11 mouse cellular contexts compared by ENCODE assay signal in the genomic region with DNA sequence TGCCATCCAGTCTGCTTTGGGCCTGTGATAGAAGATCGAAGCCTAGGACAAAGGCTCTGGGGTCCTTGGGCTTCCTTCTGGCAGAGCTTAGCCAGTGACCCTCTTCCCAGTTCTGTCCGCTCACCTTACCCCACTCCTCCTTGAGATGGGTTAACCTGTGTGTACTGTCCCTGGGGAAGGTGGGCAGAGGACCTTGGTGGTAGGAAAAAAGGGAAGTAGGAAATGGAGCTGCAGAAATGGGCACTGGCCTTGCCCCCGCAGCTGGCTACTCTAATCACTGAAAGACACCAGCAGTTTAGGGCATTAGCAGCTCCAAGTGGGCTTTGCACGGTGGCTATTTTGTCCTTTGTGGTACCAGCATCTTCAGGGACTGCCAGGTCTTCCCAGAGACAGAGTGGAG. TPM values are rescaled to one million over a fixed set of nuclear protein-coding genes. Genes with fewer than 3 reads are reported as not detected.
DNase-seq lines count a peak whose midpoint lies in the region; ATAC-seq lines count a peak whose summit lies in the region.
"Had no signal": no experiment of that assay in that cellular context is flagged by ENCODE, and none has a peak within 500 bp of the region (broad histone marks: within the 10 kb centered on the region; RNA-seq: fewer than 3 reads in every experiment).

No protein-coding gene starts in this region.

- no peak for DNase-seq in heart, postnatal 25 days (ENCODE audit: low spot score)
- no peak for DNase-seq in midbrain, embryonic 10.5 days (ENCODE audit: low spot score)
- DNase-seq in midbrain, embryonic 14.5 days: no peak
- no peak for DNase-seq in intestine, embryonic 14.5 days (ENCODE audit: low spot score)
- peak; percentile 42 for DNase-seq in splenic B cell, adult 2 months (ENCODE audit: low read depth, low spot score)
- DNase-seq in gastrocnemius, postnatal 36 days: no peak
- no peak for DNase-seq in left cerebral cortex, postnatal 4 days

- peak overlapping the region; percentile 39 for H3K9ac ChIP-seq in heart, embryonic 11.5 days (ENCODE audit: low read depth, low read length)
- H3K9ac ChIP-seq in midbrain, embryonic 14.5 days (replicated peaks; ENCODE audit: low read length): no peak overlapping the region; the same call in 1 of the 2 replicates
- no peak overlapping the region for H3K9ac ChIP-seq in intestine, embryonic 14.5 days (ENCODE audit: low read length)

- 72% methylated on average over 4 of the region's 4 CpGs for WGBS in heart, embryonic 11.5 days (ENCODE audit: insufficient replicate concordance)
- 78% methylated on average over 4 of the region's 4 CpGs for WGBS in midbrain, embryonic 10.5 days
- 85% methylated on average over 4 of the region's 4 CpGs for WGBS in midbrain, embryonic 14.5 days
- 75% methylated on average over 4 of the region's 4 CpGs for WGBS in intestine, embryonic 14.5 days

- H3K27ac ChIP-seq in heart, embryonic 11.5 days (ENCODE audit: low read depth, low read length): no peak overlapping the region
- peak overlapping the region; percentile 52 for H3K27ac ChIP-seq in midbrain, embryonic 10.5 days (replicated peaks)
- no peak overlapping the region for H3K27ac ChIP-seq in midbrain, embryonic 14.5 days (replicated peaks; ENCODE audit: low read depth, low read length)
- 0 out of 2 replicates have a peak overlapping the region, but pooled peaks have one; percentile 16 for H3K27ac ChIP-seq in intestine, embryonic 14.5 days (ENCODE audit: low read depth)

- H3K4me1 ChIP-seq in heart, embryonic 11.5 days (ENCODE audit: control insufficient read depth, insufficient read depth, low read length): peaks cover 9% of the 10 kb centered on the region; the same call in 1 of the 2 replicates
- H3K4me1 ChIP-seq in midbrain, embryonic 10.5 days: peaks cover 24% of the 10 kb centered on the region
- H3K4me1 ChIP-seq in midbrain, embryonic 14.5 days (ENCODE audit: control insufficient read depth, insufficient read depth, low read length): no peaks in the 10 kb centered on the region
- peaks cover 10% of the 10 kb centered on the region; the same call in 1 of the 2 replicates for H3K4me1 ChIP-seq in intestine, embryonic 14.5 days (replicated peaks; ENCODE audit: control insufficient read depth, insufficient read depth, low read length)

- H3K27me3 ChIP-seq in heart, embryonic 11.5 days (ENCODE audit: control insufficient read depth, insufficient read depth, low read length): no peaks in the 10 kb centered on the region
- H3K27me3 ChIP-seq in midbrain, embryonic 10.5 days (ENCODE audit: low read depth, poor library complexity, severe bottlenecking): 0 out of 2 replicates have a peak, but pooled peaks cover 6% of the 10 kb centered on the region
- no peaks in the 10 kb centered on the region for H3K27me3 ChIP-seq in midbrain, embryonic 14.5 days (ENCODE audit: control insufficient read depth, insufficient read depth, low read length)
- no peaks in the 10 kb centered on the region for H3K27me3 ChIP-seq in intestine, embryonic 14.5 days (replicated peaks; ENCODE audit: control insufficient read depth, insufficient read depth, low read length)
- H3K27me3 ChIP-seq in splenic B cell, adult 2 months (ENCODE audit: control insufficient read depth, insufficient read depth, low read length, poor library complexity, severe bottlenecking): no peaks in the 10 kb centered on the region

- no peak overlapping the region for H3K4me3 ChIP-seq in heart, embryonic 11.5 days (ENCODE audit: low read depth, low read length)
- H3K4me3 ChIP-seq in midbrain, embryonic 10.5 days: no peak overlapping the region
- no peak overlapping the region for H3K4me3 ChIP-seq in midbrain, embryonic 14.5 days (replicated peaks; ENCODE audit: low read depth, low read length)
- H3K4me3 ChIP-seq in intestine, embryonic 14.5 days (ENCODE audit: low read depth, low read length): no peak overlapping the region

- no peak for ATAC-seq in heart, embryonic 11.5 days (replicated peaks; ENCODE audit: insufficient number of reproducible peaks, low FRiP score, low TSS enrichment)
- no peak for ATAC-seq in midbrain, embryonic 14.5 days (ENCODE audit: low FRiP score, low TSS enrichment)
- no peak for ATAC-seq in intestine, embryonic 14.5 days (replicated peaks; ENCODE audit: low FRiP score, low TSS enrichment, low read depth)

- no peaks in the 10 kb centered on the region for H3K9me3 ChIP-seq in heart, embryonic 11.5 days (replicated peaks; ENCODE audit: control insufficient read depth, low read length)
- no peaks in the 10 kb centered on the region for H3K9me3 ChIP-seq in midbrain, embryonic 10.5 days (replicated peaks)
- H3K9me3 ChIP-seq in midbrain, embryonic 14.5 days (ENCODE audit: control insufficient read depth, low read length): no peaks in the 10 kb centered on the region
- no peaks in the 10 kb centered on the region for H3K9me3 ChIP-seq in intestine, embryonic 14.5 days (ENCODE audit: control insufficient read depth, low read length)

- 0 out of 2 replicates have a peak, but pooled peaks cover 2% of the 10 kb centered on the region for H3K36me3 ChIP-seq in heart, embryonic 11.5 days (ENCODE audit: control insufficient read depth, insufficient read depth, low read length)
- peaks cover 24% of the 10 kb centered on the region for H3K36me3 ChIP-seq in midbrain, embryonic 10.5 days
- H3K36me3 ChIP-seq in midbrain, embryonic 14.5 days (ENCODE audit: control insufficient read depth, insufficient read depth, low read length): peaks cover 20% of the 10 kb centered on the region
- H3K36me3 ChIP-seq in intestine, embryonic 14.5 days (ENCODE audit: control insufficient read depth, insufficient read depth, low read length): peaks cover 8% of the 10 kb centered on the region; the same call in 1 of the 2 replicates
- H3K36me3 ChIP-seq in splenic B cell, adult 2 months (ENCODE audit: control insufficient read depth, insufficient read depth, low read length, poor library complexity, severe bottlenecking): peaks cover 14% of the 10 kb centered on the region

- H3K4me2 ChIP-seq in heart, embryonic 11.5 days: no peak overlapping the region
- no peak overlapping the region for H3K4me2 ChIP-seq in midbrain, embryonic 14.5 days (ENCODE audit: low read length)
- H3K4me2 ChIP-seq in intestine, embryonic 14.5 days (ENCODE audit: low read length): no peak overlapping the region

- intact Hi-C loops in heart, postnatal 25 days (cut with DNase I): no loop called here
- intact Hi-C loops in gastrocnemius, postnatal 36 days (cut with DNase I): no loop called here
- intact Hi-C loops in left cerebral cortex, postnatal 4 days (cut with DNase I): no loop called here

RNA-seq across cellular contexts. Expression of a gene that starts 12.6 kb away (rescaled TPM):
- polyA plus RNA-seq in heart, embryonic 11.5 days (2014; fragmentation: Nextera tagmentation; extraction: Ambion mirVana): 1.1 TPM in 2 replicates
- 1 to 10 TPM; 3.5 to 4.1 TPM for total RNA-seq in heart, postnatal 25 days (2021)
- polyA plus RNA-seq in midbrain, embryonic 10.5 days (2016; fragmentation: Nextera tagmentation; extraction: Ambion mirVana): 0.30 and 0.46 TPM in 2 replicates
- polyA plus RNA-seq in midbrain, embryonic 14.5 days (2014; fragmentation: Nextera tagmentation; extraction: Ambion mirVana): 0.22 and 0.46 TPM in 2 replicates
- polyA plus RNA-seq in intestine, embryonic 14.5 days (2014; fragmentation: Nextera tagmentation; extraction: Ambion mirVana): 0.81 and 1.2 TPM in 2 replicates
- total RNA-seq in gastrocnemius, postnatal 36 days (2021): 1 to 10 TPM; 1.9 to 3.0 TPM
- under 1 TPM; 0.58 to 0.60 TPM for total RNA-seq in left cerebral cortex, postnatal 4 days (2021)

RNA-seq across cellular contexts. Expression of a gene that starts 30.1 kb away (rescaled TPM):
- 53.4 and 55.4 TPM in 2 replicates for polyA plus RNA-seq in heart, embryonic 11.5 days (2014; fragmentation: Nextera tagmentation; extraction: Ambion mirVana)
- 10 to 100 TPM; 21.1 to 22.0 TPM for total RNA-seq in heart, postnatal 25 days (2021)
- polyA plus RNA-seq in midbrain, embryonic 10.5 days (2016; fragmentation: Nextera tagmentation; extraction: Ambion mirVana): 86.3 and 88.2 TPM in 2 replicates
- polyA plus RNA-seq in midbrain, embryonic 14.5 days (2014; fragmentation: Nextera tagmentation; extraction: Ambion mirVana): 171 and 183 TPM in 2 replicates
- 60.2 and 63.0 TPM in 2 replicates for polyA plus RNA-seq in intestine, embryonic 14.5 days (2014; fragmentation: Nextera tagmentation; extraction: Ambion mirVana)
- total RNA-seq in gastrocnemius, postnatal 36 days (2021): 10 to 100 TPM in 1 of 2 experiments, 1 to 10 TPM in 1; 7.6 to 10.5 TPM
- total RNA-seq in left cerebral cortex, postnatal 4 days (2021): 100 to 1,000 TPM; 150 to 165 TPM

RNA-seq across cellular contexts. Expression of a gene that starts 48.6 kb away (rescaled TPM):
- 20.6 and 20.8 TPM in 2 replicates for polyA plus RNA-seq in heart, embryonic 11.5 days (2014; fragmentation: Nextera tagmentation; extraction: Ambion mirVana)
- total RNA-seq in heart, postnatal 25 days (2021): 1 to 10 TPM; 7.6 to 8.8 TPM
- 31.4 and 32.3 TPM in 2 replicates for polyA plus RNA-seq in midbrain, embryonic 10.5 days (2016; fragmentation: Nextera tagmentation; extraction: Ambion mirVana)
- polyA plus RNA-seq in midbrain, embryonic 14.5 days (2014; fragmentation: Nextera tagmentation; extraction: Ambion mirVana): 27.7 and 31.2 TPM in 2 replicates
- polyA plus RNA-seq in intestine, embryonic 14.5 days (2014; fragmentation: Nextera tagmentation; extraction: Ambion mirVana): 28.8 and 30.4 TPM in 2 replicates
- 1 to 10 TPM; 3.5 to 4.1 TPM for total RNA-seq in gastrocnemius, postnatal 36 days (2021)
- 10 to 100 TPM; 16.6 to 17.4 TPM for total RNA-seq in left cerebral cortex, postnatal 4 days (2021)

RNA-seq across cellular contexts. Expression of a gene that starts 49.6 kb away (rescaled TPM):
- polyA plus RNA-seq in heart, embryonic 11.5 days (2014; fragmentation: Nextera tagmentation; extraction: Ambion mirVana): 0.14 and 0.20 TPM in 2 replicates
- not detected for total RNA-seq in heart, postnatal 25 days (2021)
- 0.32 and 0.56 TPM in 2 replicates for polyA plus RNA-seq in midbrain, embryonic 10.5 days (2016; fragmentation: Nextera tagmentation; extraction: Ambion mirVana)
- 0.92 and 1.0 TPM in 2 replicates for polyA plus RNA-seq in midbrain, embryonic 14.5 days (2014; fragmentation: Nextera tagmentation; extraction: Ambion mirVana)
- 0.14 TPM in 1 of 2 replicates, not detected in the other for polyA plus RNA-seq in intestine, embryonic 14.5 days (2014; fragmentation: Nextera tagmentation; extraction: Ambion mirVana)
- not detected for total RNA-seq in gastrocnemius, postnatal 36 days (2021)
- under 1 TPM; 0.80 to 0.91 TPM for total RNA-seq in left cerebral cortex, postnatal 4 days (2021)
- total RNA-seq: adrenal gland, postnatal 4 days; ES-E14 had no signal
- polyA plus RNA-seq: large intestine, adult 2 months had no signal

Comparison
In these comparisons a context has a peak if more than half of its experiments do, and no peak if none do; other contexts are left out.
1. H3K27ac ChIP-seq: peak in midbrain, embryonic 10.5 days (single experiment) and intestine, embryonic 14.5 days (single experiment); none in heart, embryonic 11.5 days (single experiment) and midbrain, embryonic 14.5 days (single experiment).